Mouse (Mus musculus) liver, embryonic 11.5 days (tissue): Measurements from ENCODE around the gene Pef1. TPM values are rescaled to one million over a fixed set of nuclear protein-coding genes. Genes with fewer than 3 reads are reported as not detected.
A peak's percentile ranks its signal among the peaks of the same experiment; 100 is the strongest.

Source experiments
- ATAC-seq: fragments of 200-750 bp; cut with Nextera tagmentation; replicated peaks from 2 replicates; pipeline ENCODE4 v1.8.0; 2017; ENCODE audit warnings: moderate number of reproducible peaks, mild to moderate bottlenecking, moderate TSS enrichment, moderate library complexity; ENCODE audit not compliant: low FRiP score
- DNase-seq: peaks from one replicate; pipeline ENCODE4 v3.0.0-alpha.2; 2017; ENCODE audit warnings: low spot score
- H3K27ac ChIP-seq: fragments of 300-500 bp; sonication (generic); 2 replicates; pipeline ENCODE4 v1.5.1; 2014; ENCODE audit warnings: mild to moderate bottlenecking, low read depth, low read length, control low read depth
- H3K27me3 ChIP-seq: fragments of 300-500 bp; sonication (generic); replicated peaks from 2 replicates; pipeline ENCODE4 v1.6.1; 2014; ENCODE audit warnings: low read length, mixed read lengths; ENCODE audit not compliant: control insufficient read depth, insufficient read depth
- H3K36me3 ChIP-seq: fragments of 300-500 bp; sonication (generic); 2 replicates; pipeline ENCODE4 v1.6.1; 2014; ENCODE audit warnings: mild to moderate bottlenecking, low read length, moderate library complexity, mixed read lengths; ENCODE audit not compliant: control insufficient read depth, insufficient read depth
- H3K4me1 ChIP-seq: fragments of 300-500 bp; sonication (generic); replicated peaks from 2 replicates; pipeline ENCODE4 v1.6.1; 2014; ENCODE audit warnings: low read length, mixed read lengths; ENCODE audit not compliant: control insufficient read depth, insufficient read depth
- H3K4me2 ChIP-seq: fragments of 300-500 bp; sonication (generic); 2 replicates; pipeline ENCODE4 v1.6.1; 2014; ENCODE audit warnings: mild to moderate bottlenecking, control low read depth, moderate library complexity
- H3K4me3 ChIP-seq: fragments of 300-500 bp; sonication (generic); 2 replicates; pipeline ENCODE4 v1.5.1; 2014; ENCODE audit warnings: low read depth, low read length, control low read depth
- H3K9ac ChIP-seq: fragments of 300-500 bp; sonication (generic); 2 replicates; pipeline ENCODE4 v1.6.1; 2014; ENCODE audit warnings: low read depth, low read length, control low read depth
- H3K9me3 ChIP-seq: fragments of 300-500 bp; sonication (generic); 2 replicates; pipeline ENCODE4 v1.6.1; 2016; ENCODE audit warnings: low read length, inconsistent platforms, mixed read lengths; ENCODE audit not compliant: control insufficient read depth
- WGBS: fragments of 180-500 bp; shearing (Covaris S2); extraction: QIAGEN DNeasy Blood & Tissue Kit; methylation state at CpG from one replicate; pipeline ENCODE4 v1.1.7; 2014; 5-methylcytosine and 5-hydroxymethylcytosine counted together
- polyA plus RNA-seq: library from polyadenylated mRNA; unstranded; fragments of >200 nt; fragmentation: Nextera tagmentation; extraction: Ambion mirVana; gene quantifications from 2 replicates; pipeline ENCODE4 v1.2.1, GENCODE M21; 2014

The Pef1 gene
- polyA plus RNA-seq, 1 experiment from 2014 or later: 56.8 TPM

DNA sequence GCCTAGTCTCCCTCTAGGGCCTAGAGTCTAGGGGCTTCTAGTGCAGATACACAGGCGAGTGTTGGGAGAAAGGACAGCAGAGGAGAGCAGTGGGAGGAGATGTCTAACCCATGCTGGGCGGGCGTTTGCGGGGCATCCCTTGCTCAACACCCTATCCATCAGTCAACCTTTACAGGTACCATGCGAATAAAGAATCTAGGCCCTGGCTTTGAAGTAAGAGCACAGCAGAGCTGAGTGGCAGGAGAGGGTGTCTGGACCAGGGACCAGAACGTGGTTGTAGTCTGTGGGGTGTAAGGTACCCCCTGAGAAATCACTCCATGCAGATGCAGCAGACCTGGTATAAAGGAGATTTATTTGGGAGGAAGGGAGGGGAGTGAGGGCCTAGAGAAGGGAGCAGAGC is 61.8 kb downstream of the Pef1 start:
- DNase-seq (no peak), ATAC-seq (no peak)
- Histone ChIP-seq H3K9me3 (no peaks in the 10 kb centered on the region), H3K9ac (no peak overlapping the region), H3K27me3 (peaks cover 54% of the 10 kb centered on the region), H3K4me2 (no peak overlapping the region), H3K27ac (no peak overlapping the region), H3K4me3 (no peak overlapping the region), H3K36me3 (no peaks in the 10 kb centered on the region), H3K4me1 (peaks cover 18% of the 10 kb centered on the region)
- WGBS: 66% methylated on average over 6 of the region's 6 CpGs

DNA sequence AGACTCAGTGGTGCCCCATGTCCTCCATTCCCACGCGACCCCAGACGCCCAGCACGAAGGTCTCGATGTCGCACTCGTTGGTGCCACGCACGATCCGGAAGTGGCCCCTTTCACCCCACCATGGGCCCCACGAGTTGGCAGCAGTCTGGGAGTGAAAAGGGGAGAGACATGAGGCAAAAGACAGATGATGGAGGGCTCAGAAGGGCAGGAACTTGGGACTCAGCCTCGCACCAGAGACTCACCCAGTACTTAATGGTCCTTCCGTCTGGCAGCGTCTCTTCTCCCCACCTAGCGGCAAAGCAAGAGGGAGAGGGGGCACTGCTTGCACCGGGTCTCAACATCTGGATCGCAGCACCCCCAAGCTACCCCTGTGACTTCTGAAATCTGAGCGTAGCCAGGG is 63.7 kb downstream of the Pef1 start:
- H3K27me3 ChIP-seq: peaks cover 54% of the 10 kb centered on the region
- H3K4me3 ChIP-seq: no peak overlapping the region
- no peak overlapping the region for H3K27ac ChIP-seq
- no peaks in the 10 kb centered on the region for H3K9me3 ChIP-seq
- peaks cover 18% of the 10 kb centered on the region for H3K4me1 ChIP-seq
- DNase-seq (no peak), ATAC-seq (no peak)
- no peak overlapping the region for H3K9ac ChIP-seq
- no peak overlapping the region for H3K4me2 ChIP-seq
- H3K36me3 ChIP-seq: no peaks in the 10 kb centered on the region
- 72% methylated on average over 18 of the region's 18 CpGs for WGBS

DNA sequence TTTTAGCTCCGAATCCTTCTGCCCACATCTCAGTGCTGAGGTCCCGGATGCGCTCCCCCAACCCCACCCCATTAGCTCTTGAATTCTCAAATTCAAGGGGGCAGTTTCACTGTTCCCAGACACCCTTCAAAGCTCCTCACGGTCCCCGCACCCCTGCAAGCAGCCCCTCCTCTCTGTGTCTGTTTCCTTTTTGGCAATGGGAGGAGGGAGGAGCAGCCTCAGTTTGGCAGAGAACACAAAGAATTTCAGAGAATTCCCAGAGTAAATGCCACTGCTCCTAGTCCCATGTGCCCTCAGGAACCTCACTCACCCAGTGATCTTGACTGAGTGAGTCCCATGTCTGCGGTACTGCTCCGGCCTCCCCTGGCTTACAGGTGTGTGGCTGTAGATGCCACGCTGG is 64.2 kb downstream of the Pef1 start:
- Histone ChIP-seq H3K4me3 (no peak overlapping the region), H3K27me3 (peaks cover 50% of the 10 kb centered on the region), H3K9ac (no peak overlapping the region), H3K36me3 (no peaks in the 10 kb centered on the region), H3K4me2 (no peak overlapping the region), H3K9me3 (no peaks in the 10 kb centered on the region), H3K27ac (no peak overlapping the region), H3K4me1 (peaks cover 18% of the 10 kb centered on the region)
- WGBS: 79% methylated on average over 8 of the region's 8 CpGs
- DNase-seq (no peak), ATAC-seq (no peak)

DNA sequence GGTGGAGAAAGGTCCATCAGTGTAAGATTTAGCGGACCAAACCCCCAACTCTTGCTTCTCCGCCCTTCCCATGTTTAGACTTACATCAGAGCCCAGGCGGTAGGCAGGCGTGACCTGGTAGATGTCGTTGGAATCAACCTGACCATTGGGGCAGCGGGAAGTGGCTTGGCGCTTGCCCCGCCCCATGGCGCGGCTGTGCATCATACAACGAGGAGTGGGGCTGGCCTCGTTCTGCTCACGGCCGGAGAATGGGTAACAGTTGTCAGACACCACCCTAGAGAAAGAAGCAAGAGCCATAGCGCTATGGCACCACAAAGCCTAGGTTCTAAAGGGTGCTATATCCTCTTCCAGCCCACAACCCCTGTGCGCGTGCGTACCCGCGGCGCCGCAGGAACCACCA is 65.0 kb downstream of the Pef1 start:
- no peaks in the 10 kb centered on the region for H3K36me3 ChIP-seq
- no peak overlapping the region for H3K4me3 ChIP-seq
- peaks cover 49% of the 10 kb centered on the region for H3K27me3 ChIP-seq
- DNase-seq: no peak
- 42% methylated on average over 22 of the region's 22 CpGs for WGBS
- H3K9me3 ChIP-seq: no peaks in the 10 kb centered on the region
- peaks cover 24% of the 10 kb centered on the region for H3K4me1 ChIP-seq
- no peak overlapping the region for H3K9ac ChIP-seq
- H3K27ac ChIP-seq: no peak overlapping the region
- no peak for ATAC-seq
- peak overlapping the region; percentile 31; the same call in 1 of the 2 replicates for H3K4me2 ChIP-seq

DNA sequence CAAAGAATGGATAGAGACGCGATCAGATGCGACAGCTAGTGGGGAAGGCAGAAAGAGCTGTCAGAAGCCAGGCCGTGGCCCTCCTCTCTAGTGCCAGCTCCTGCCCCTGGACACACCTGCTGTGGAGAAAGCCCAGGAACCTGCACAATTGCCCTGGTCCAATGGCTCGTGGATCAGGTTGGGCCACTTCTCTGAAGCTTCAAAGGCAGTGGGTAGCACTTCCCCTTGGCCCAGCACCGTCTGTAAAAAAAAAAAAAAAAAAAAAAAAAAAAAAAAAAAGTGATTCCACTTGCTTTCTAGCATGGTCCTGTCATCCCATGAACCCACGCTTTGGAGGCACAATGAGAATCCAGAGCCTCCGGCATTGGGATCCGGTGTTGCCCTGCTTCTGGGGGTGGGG is 65.5 kb downstream of the Pef1 start:
- Histone ChIP-seq H3K4me1 (peaks cover 26% of the 10 kb centered on the region), H3K36me3 (no peaks in the 10 kb centered on the region), H3K4me3 (no peak overlapping the region), H3K27ac (no peak overlapping the region), H3K9ac (no peak overlapping the region), H3K4me2 (peak overlapping the region; percentile 31; the same call in 1 of the 2 replicates), H3K9me3 (no peaks in the 10 kb centered on the region), H3K27me3 (peaks cover 46% of the 10 kb centered on the region)
- 41% methylated on average over 9 of the region's 9 CpGs for WGBS
- no peak for DNase-seq
- no peak for ATAC-seq

DNA sequence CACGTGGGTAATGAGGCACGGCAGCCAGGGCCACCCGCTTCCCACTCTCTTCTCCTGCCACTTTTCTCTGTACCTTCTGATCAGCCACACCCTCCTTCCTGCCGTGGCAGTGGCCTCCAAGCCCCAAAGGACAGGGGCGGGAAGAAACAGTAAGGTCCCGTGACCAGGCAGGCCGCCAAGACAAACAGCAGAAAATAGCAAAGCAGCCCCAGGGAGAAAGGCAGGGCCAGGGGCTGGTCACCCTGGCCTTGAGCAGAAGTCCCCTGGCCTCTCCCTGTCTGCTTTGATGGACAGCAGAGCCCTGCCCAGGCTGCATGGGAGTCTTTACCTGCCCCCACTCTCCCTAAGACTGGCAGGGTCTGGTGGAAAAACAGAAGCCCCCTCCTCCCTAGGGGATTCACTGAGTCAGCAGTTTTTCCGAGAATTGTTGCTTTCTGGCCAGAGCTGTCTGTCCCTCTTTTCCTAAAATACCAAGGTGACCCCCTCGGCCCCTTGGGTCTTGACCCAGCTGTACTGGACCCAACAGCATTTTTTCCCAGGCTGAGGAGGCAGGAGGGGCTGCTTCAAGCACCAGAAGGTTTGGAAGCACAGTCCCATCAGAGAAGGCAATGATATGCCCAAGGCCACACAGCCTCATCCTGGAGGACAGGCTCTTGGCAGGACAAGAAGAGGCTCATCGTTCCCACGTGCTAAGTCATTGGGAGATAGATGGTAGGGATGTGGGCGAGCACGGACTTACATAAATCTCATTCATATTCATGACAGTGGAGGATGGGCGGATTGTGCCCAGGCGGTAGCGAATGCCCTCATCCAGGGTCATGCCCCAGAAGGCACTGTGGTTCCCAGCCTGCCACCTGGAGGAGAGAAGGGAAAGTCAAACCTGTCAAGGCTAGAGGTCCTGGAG is 66.2 kb downstream of the Pef1 start:
- DNase-seq (no peak), ATAC-seq (peak; percentile 33; the same call in 1 of the 2 replicates)
- Histone ChIP-seq H3K9ac (no peak overlapping the region), H3K4me2 (no peak overlapping the region; the same call in 1 of the 2 replicates), H3K36me3 (no peaks in the 10 kb centered on the region), H3K4me3 (no peak overlapping the region), H3K27me3 (peaks cover 42% of the 10 kb centered on the region), H3K9me3 (no peaks in the 10 kb centered on the region), H3K4me1 (peaks cover 23% of the 10 kb centered on the region), H3K27ac (no peak overlapping the region)
- 43% methylated on average over 16 of the region's 16 CpGs for WGBS

DNA sequence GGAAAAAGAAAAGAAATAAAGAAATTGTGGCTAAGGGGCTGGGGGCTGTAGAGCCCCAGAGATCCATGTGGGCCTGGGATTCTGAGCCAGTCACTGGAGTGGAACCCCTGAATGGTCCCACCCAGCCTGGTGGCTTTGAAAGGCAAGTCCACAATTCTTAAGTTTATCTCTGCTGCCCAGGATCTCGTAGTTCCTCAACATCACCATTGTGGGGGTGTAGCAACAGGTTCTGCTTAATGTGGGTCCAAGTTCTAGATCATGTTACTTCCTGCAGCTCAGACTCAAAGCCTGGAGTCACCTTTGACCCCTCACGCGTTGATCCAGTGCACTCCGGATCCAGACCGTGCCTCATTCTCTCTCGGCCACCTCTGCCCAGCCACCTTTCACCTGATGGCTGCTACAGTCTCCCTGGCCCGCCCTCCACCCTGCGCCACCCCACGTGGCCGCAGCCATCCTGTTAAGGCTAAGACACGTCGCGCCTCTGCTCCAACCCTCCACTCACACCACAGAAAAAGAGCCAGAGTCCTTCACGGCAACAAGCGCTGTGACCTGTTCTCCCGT is 67.1 kb downstream of the Pef1 start:
- no peak overlapping the region for H3K9ac ChIP-seq
- peaks cover 26% of the 10 kb centered on the region for H3K4me1 ChIP-seq
- 71% methylated on average over 16 of the region's 16 CpGs for WGBS
- ATAC-seq: no peak
- H3K9me3 ChIP-seq: no peaks in the 10 kb centered on the region
- no peak overlapping the region for H3K27ac ChIP-seq
- H3K27me3 ChIP-seq: peaks cover 42% of the 10 kb centered on the region
- no peak overlapping the region for H3K4me2 ChIP-seq
- no peak for DNase-seq
- no peaks in the 10 kb centered on the region for H3K36me3 ChIP-seq
- no peak overlapping the region for H3K4me3 ChIP-seq

DNA sequence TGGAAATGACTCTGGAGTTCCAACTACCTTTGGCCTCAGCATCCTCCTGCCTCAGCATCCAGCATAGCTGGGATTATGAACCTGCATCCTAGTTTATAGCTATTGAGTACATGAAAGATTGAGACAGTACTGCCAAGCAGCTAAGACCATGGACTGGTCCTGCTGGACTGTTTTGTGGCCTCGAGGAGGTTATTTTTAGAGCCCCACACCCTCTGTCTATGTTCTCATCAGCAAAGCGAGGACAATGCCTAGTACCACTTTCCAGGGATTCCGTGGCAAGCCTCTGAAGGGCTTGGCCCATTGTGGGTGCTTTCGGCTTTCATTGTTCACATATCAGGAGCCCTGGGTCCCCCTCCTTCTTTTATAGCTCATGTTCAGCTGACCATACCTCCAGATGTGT is 68.0 kb downstream of the Pef1 start:
- peaks cover 45% of the 10 kb centered on the region for H3K27me3 ChIP-seq
- no peaks in the 10 kb centered on the region for H3K36me3 ChIP-seq
- no peak overlapping the region for H3K27ac ChIP-seq
- no peak overlapping the region for H3K4me2 ChIP-seq
- H3K4me3 ChIP-seq: no peak overlapping the region
- no peak overlapping the region for H3K9ac ChIP-seq
- 80% methylated on average over 4 of the region's 4 CpGs for WGBS
- DNase-seq (no peak), ATAC-seq (no peak)
- peaks cover 34% of the 10 kb centered on the region for H3K4me1 ChIP-seq
- H3K9me3 ChIP-seq: no peaks in the 10 kb centered on the region
